Mouse (Mus musculus): ENCODE measurements around the gene Gm11444.

The Gm11444 gene

DNA sequence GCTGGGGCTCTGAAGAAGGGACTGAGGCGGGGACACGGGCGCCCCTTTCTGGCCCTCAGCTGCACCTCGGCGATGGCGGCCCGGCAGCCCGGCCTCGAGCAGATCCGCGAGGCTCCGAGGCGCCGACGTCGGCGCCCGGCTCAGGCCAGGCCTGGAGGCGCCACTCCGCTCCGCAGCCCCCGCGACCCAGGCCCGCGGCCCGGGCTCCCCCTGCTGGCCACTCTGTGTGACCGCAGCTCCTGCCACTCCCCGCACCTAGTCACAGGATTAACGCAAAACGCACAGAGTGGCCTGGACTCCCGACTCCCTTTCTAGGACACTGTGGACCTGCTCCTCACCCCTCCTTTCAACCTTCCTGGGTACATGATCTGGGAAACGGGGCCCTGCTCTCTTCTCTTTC, 8.2 kb downstream of the Gm11444 start:
- TF ChIP-seq GATA4 (IDR thresholded peaks at IDR 0.05; ENCODE audit: insufficient replicate concordance, low read length): no peak

DNA sequence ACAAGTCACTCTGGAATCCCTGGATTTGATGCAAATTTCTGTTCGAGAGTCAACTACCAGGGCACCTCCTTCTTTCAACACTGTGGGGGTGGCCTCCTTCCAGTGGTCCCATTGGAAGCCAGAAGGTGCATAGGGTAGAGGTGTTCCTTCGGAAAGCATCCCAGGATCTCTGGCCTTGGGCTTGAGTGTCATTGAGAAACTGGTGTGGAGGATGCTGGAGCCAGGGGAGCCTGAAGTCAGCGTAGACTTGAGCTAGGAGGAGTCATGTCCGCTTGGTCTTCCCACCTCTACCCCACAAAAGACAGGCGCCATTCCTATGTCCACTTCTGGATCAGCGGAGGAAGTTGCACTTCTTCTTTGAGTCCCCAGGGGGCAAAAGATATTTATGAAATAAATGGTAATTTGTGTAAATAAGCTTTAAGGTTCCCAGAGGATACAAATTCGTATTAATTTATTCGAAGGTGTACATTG, 8.9 kb downstream of the Gm11444 start:
- no peak for TF ChIP-seq GATA4 (IDR thresholded peaks at IDR 0.05; ENCODE audit: insufficient replicate concordance, low read length)

DNA sequence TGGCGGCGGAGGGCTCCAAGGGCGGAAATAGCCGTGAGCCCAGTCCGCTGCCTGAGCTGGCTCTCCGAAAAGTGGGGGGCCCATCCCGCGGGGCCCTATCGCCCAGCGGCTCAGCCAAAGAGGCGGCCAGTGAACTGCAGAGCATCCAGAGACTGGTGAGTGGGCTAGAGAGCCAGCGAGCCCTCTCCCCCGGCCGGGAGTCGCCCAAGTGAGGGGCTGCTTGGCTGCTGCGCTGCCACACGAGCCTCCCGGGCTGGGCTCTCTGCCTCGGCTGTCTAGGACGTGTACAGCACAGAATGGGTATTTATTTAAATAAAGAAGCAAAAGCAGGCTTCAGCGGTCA, 9.4 kb downstream of the Gm11444 start:
- no peak for TF ChIP-seq GATA4 (IDR thresholded peaks at IDR 0.05; ENCODE audit: insufficient replicate concordance, low read length)

DNA sequence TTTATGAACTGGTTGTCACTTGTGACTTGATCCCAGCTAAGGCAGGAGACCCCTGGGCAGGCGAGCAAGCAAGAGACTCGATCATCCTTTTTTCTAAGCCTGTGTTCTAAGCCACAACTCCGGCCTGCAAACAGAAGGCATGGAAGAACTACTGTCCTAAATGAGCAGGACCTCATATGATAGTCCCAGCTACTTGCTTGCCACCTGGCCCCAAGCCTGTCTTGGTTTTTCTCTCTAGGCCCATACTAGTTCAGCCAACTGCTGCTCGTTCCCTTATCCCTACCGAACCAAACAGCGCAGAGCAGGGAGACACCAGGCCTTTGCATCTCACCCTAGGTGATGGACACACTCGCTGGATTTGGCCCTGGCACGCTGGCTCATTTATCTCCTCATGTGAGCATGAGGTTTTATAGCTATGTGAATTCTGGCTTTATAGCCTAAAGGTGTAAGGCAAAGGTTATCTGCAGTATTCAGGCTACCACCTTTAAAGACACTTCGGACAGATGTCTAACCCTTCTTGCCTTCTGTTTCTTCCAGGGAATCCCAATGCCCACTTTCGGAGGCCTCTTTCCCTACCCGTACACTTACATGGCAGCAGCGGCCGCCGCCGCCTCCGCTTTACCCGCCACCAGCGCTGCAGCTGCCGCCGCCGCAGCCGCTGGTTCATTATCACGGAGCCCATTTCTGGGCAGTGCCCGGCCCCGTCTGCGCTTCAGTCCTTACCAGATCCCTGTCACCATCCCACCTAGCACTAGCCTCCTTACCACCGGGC, 9.9 kb downstream of the Gm11444 start:
- TF ChIP-seq GATA4 (IDR thresholded peaks at IDR 0.05; ENCODE audit: insufficient replicate concordance, low read length): no peak

DNA sequence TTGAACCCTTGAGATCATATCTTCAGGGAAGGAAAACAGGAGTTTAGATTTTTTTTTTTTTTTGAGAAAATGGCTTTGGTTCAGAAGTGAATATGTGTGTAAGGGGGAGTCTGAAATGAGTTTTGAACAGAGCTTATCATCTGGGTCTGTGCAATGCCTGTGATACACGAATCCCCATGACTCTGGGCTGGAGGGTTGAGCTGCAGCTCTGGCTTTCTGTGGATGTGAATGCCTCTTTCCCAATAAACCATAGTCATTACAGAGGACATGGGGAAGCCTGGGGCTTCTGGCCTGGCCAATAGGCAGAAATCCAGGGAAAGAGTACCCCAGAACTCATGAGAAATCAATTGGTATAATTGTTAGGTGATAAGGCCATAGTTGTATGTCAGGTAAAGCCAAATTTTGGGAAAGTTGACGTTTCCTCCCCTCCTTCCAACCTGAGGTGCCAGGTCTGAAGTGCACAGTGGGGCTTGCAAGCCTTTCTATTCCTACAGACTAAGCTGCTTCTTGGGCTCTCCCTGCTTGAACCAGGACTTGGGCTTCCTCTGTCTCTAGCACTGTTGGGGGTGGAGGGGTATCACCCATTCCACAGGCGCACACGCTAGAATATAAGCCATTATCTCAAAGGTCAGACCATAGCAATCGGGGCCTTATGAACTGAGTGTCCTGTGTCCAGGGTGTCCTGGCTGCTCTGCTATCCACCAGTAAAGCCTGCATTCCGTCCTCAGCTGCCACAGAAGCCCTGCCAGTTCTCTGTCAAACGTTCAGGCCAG, 10.7 kb downstream of the Gm11444 start:
- TF ChIP-seq GATA4 (IDR thresholded peaks at IDR 0.05; ENCODE audit: insufficient replicate concordance, low read length): no peak

DNA sequence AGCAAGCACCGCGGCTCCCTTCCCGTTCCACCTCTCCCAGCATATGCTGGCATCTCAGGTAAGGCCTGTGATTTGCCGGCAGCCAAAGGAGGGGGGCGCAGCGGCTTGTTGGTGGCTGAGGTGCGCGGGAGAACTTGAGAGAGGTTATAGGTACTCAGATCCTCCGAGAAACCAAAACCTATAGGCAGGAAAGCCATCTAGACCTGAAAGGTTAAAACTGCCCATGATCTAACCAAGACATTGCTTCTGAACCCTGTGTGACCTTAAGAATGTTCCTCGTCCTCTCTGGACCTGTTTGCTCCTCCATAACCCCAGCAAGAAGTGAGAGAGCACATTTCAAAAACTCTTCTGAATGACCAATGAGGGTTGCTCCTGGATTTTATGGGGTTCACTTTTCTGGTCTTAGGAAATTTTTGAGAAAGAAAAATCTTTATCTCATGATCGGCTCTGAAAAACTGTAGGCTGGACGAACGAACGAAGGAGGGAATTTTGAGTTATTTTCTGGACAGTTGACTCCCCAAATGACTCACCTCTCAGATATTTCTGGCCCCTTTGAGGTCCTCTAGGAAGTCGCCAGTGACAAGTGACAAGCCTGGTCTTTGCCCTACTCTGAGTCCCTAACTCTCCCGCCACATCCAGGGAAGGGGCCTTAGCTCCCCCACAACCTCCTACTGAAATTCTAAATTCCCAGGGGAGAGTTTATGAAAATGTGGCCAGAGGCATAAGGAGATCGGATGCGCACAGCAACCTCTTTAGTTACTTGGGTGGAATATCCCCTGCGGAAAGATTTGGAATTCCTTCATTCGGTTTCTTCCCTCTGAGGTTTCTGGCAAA, 11.5 kb downstream of the Gm11444 start:
- TF ChIP-seq GATA4 (IDR thresholded peaks at IDR 0.05; ENCODE audit: insufficient replicate concordance, low read length): no peak

DNA sequence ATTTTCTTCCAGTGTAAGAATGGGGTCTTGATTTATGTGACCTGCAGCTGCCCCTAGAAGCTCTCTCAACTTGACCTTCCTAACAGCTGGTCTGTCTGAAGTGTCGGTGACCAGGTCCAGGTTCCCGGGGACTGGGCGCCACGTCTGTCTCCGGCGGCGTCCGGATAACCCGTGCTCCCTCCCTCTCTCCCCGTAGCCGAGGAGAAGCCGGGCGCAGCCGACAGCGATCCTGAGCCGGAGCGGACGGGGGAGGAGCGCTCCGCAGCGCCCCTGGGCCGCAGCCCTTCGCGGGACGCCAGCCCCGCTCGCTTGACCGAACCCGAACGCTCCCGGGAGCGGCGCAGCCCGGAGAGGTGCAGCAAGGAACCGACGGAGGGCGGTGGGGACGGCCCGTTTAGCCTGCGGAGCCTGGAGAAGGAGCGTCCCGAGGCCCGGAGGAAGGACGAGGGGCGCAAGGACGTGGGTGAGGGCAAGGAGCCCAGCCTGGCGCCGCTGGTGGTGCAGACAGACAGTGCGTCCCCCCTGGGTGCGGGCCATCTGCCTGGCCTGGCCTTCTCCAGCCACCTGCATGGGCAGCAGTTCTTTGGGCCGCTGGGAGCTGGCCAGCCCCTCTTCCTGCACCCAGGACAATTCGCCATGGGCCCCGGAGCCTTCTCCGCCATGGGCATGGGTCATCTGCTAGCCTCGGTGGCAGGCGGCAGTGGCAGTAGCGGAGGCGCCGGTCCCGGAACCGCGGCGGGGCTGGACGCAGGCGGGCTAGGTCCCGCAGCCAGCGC, 12.3 kb downstream of the Gm11444 start:
- TF ChIP-seq GATA4 (IDR thresholded peaks at IDR 0.05; ENCODE audit: insufficient replicate concordance, low read length): no peak

DNA sequence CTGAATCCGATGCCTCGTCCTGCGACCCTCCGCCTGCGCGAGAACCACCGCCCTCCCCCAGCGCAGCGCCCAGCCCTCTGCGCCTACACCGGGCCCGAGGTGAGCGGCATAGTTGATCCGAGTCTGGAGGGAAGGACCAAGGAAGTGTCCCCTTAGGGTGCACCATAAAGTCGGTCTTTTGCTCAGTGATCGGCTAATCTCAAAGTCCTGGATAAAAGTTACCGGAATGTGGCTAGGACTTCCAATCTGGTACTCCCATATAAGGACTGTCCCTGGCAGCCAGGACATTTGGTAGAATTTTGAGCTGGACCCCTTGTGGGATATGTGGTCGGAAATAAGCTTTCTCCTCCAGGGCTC, 12.9 kb downstream of the Gm11444 start:
- no peak for TF ChIP-seq GATA4 (IDR thresholded peaks at IDR 0.05; ENCODE audit: insufficient replicate concordance, low read length)

DNA sequence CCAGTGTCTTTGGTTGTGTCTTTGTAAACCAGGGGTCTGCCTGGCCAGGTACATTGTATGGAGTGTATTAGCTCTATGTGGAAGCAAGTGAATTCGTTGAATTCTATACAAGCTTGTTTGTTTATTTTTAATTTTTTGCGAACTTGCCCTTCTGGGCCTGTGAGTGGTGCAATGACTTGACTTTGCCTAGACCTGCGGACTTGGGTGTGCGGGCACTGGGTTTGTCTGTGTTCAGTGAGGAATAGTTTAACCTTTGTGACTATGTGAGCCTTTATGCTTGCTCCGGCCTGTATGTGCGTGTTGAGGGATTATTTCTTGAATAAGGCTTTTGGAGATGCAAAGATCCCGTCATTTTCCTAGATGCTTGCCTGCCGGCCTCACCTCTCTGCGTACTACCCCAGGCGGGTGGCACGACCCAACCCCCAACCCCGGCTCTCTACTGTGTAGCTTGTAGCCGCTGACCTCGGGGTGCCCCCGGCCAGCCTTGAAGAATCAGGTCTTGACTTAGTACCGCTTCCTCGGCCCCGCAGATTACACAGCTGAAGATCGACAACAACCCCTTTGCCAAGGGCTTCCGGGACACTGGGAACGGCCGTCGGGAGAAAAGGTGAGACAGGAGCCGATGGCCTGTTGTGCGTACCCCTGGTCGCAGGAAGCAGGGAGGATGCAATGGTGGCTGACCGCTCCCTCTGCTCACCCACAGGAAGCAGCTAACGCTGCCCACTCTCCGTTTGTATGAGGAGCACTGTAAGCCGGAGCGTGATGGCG, 13.4 kb downstream of the Gm11444 start:
- TF ChIP-seq GATA4 (IDR thresholded peaks at IDR 0.05; ENCODE audit: insufficient replicate concordance, low read length): no peak

DNA sequence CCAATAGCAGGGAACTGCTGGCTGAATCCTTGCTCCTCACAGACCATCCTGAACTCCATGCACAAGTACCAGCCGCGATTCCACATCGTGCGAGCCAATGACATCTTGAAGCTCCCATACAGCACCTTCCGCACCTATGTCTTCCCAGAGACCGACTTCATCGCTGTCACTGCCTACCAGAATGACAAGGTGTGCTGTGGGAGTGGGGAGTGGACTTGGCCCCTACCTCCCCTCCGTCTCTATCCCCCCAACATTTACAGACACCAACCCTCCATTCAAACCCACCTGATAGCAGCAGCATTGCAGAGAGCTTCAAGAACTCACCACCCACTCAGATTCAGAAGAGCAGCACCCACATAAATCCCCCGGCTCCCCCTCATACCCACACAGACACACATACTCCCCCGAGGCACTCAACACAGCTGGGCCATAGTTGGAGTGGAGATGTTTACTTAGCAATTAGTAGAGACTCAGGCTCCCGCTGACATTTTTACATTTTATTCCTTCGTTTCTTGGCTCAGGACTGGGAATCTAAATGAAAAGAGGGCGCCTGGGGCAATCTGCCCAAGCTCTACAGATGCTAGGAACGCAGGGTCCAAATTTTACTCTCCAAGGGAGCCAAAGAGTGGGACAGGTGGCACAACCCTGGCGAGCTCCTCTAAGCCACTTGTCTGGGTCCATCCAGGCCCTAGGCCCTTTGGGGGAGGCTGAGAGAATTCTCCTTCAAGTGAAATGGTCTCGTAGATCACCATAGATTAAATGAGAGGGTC, 14.2 kb downstream of the Gm11444 start:
- TF ChIP-seq GATA4 (IDR thresholded peaks at IDR 0.05; ENCODE audit: insufficient replicate concordance, low read length): no peak

DNA sequence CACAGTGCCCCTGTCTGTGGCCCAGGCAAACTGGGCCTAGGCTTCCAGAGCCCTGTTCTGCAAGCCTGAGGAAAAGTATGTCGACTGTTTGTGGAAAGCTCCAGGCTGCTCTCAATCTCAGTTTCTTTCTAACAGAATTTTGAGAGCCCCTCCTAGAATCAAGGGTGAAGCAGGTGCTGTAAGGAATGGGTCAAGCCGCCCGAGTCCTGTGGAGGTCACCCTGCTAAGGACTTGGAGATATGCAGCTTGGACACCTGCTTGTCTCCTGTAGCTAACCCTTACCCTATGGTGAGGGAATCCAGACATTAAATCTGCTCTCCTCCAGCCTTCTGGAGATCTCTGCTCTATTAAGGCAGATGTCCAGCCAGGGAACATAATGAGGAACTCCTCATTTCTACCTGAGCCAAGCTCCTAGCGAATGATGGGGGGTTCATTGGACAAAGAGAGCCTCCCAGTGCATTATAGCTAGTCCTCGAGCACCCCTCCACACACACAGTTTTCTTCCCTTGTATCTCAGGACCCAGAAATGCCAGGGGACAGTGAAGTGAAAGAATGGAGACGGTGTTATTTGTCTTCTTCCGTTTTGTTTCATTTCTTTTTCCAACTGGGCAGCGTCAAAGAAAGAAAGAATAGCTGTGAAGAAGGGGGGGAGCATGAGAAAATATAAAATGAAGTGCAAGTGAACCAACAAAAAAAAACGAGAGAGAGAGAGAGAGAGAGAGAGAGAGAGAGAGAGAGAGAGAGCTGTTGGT, 15.0 kb downstream of the Gm11444 start:
- TF ChIP-seq GATA4 (IDR thresholded peaks at IDR 0.05; ENCODE audit: insufficient replicate concordance, low read length): no peak

DNA sequence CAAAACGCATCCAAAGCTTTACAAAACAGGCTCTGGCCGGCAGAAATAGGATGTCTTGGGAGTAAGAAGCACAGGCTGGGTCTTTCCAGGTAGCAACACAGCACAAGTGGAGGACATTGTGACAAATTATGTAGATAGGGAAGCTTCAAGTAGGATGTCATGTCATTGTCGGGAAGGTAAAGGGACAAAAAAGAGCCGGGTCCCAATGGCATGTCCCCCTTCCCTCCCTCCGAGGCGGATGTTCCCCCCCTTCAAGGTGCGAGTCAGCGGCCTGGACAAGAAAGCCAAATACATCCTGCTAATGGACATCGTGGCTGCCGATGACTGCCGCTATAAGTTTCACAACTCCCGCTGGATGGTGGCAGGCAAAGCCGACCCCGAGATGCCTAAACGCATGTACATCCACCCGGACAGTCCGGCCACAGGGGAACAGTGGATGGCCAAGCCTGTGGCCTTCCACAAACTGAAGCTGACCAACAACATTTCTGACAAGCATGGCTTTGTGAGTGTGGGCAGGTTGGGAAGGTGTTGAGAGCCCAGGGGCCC, 15.7 kb downstream of the Gm11444 start:
- TF ChIP-seq GATA4 (IDR thresholded peaks at IDR 0.05; ENCODE audit: insufficient replicate concordance, low read length): no peak

Measured in liver, adult (tissue).